Mouse (Mus musculus): ENCODE results near the gene Tspan18.

DNA sequence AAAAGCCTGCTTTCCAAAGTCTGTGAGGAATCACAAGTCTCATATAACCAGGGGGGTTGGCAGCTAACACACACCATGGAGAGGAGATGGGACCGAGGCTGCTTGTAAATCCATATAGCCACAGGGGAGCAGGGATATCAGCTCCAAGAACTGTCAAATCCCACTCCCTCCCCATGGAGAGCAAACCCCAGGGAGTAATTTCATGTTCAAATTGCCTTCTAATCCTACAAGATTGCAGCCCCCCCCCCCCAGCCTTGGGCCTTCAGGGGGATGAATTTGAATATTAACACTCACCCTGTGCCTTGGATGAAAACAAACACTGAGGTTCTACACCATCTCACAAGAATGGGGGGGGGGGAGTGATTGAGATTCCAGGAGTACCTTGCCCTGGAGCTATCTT, 60.4 kb downstream of the Tspan18 start:
- TF ChIP-seq GATA1 (IDR thresholded peaks at IDR 0.05; ENCODE audit: borderline replicate concordance, low read length) (no peak), FLI1 (IDR thresholded peaks at IDR 0.05; ENCODE audit: low read length) (no peak)
